Mouse (Mus musculus) CH12.LX (cell line): ENCODE data around the gene Vmn1r204.

ENCODE experiments used
- CTCF ChIP-seq, 2 experiments: IDR thresholded peaks in 1 of 2; conservative IDR thresholded peaks in 1 of 2; 2 replicates each; pipeline ENCODE4 v1.5.1; 2011 to 2012; ENCODE audit warnings: low read depth in 2 of 2, low read length in 2 of 2, improper control_type of control experiment in 1 of 2, inconsistent platforms in 1 of 2, mild to moderate bottlenecking in 1 of 2, moderate library complexity in 1 of 2
- JUND ChIP-seq: conservative IDR thresholded peaks from 2 replicates; pipeline ENCODE4 v1.6.1; 2011; ENCODE audit warnings: low read depth, low read length, improper control_type of control experiment
- MAZ ChIP-seq: IDR thresholded peaks from 2 replicates; pipeline ENCODE4 v1.6.1; 2012; ENCODE audit warnings: low read depth, mild to moderate bottlenecking, inconsistent platforms, low read length, improper control_type of control experiment, moderate library complexity
- SIN3A ChIP-seq: IDR thresholded peaks from 2 replicates; pipeline ENCODE4 v1.6.1; 2012; ENCODE audit warnings: low read length, improper control_type of control experiment, inconsistent platforms

DNA sequence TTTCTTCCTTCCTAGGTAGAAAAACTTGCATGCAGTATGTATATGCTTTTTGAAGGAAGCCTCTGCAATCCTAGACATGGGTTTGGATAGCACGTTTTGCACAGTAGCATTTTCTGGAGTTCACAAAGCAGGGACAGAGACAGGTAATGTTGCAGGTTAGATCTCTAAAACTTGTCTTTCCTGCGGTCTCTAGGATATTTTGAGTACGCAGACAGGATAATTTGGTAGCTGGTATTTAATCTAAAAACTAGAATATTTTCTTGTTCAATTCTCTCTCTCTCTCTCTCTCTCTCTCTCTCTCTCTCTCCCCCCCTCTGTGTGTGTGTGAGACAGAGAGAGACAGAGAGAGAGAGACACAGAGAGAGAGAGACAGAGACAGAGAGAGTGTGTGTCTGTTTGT, 39.9 kb downstream of the Vmn1r204 start, which contains the start of gene Vmn1r205:
- TF ChIP-seq CTCF (conservative IDR thresholded peaks at IDR 0.05 in 1 of 2, IDR thresholded peaks at IDR 0.05 in 1 of 2; ENCODE audit: low read depth in 2 of 2, low read length in 2 of 2) (no peak), SIN3A (no peak), JUND (no peak), MAZ (no peak)
